Mouse (Mus musculus) lung, adult 10 weeks (tissue): ENCODE data around the gene Cuedc1. TPM values are rescaled to one million over a fixed set of nuclear protein-coding genes. Genes with fewer than 3 reads are reported as not detected.

ENCODE experiments used
- polyA plus RNA-seq: library from polyadenylated mRNA; stranded (reverse); fragments of 350-450 nt; fragmentation: Illumina TruSeq; extraction: RNeasy Lipid Tissue Mini Kit (QIAGEN cat#74804); gene quantifications from one replicate; pipeline ENCODE4 v1.2.3, GENCODE M21; 2014; ENCODE audit warnings: low read depth, low replicate concordance; ENCODE audit not compliant: insufficient read depth

Cuedc1 gene
- 19.1 TPM for polyA plus RNA-seq

DNA sequence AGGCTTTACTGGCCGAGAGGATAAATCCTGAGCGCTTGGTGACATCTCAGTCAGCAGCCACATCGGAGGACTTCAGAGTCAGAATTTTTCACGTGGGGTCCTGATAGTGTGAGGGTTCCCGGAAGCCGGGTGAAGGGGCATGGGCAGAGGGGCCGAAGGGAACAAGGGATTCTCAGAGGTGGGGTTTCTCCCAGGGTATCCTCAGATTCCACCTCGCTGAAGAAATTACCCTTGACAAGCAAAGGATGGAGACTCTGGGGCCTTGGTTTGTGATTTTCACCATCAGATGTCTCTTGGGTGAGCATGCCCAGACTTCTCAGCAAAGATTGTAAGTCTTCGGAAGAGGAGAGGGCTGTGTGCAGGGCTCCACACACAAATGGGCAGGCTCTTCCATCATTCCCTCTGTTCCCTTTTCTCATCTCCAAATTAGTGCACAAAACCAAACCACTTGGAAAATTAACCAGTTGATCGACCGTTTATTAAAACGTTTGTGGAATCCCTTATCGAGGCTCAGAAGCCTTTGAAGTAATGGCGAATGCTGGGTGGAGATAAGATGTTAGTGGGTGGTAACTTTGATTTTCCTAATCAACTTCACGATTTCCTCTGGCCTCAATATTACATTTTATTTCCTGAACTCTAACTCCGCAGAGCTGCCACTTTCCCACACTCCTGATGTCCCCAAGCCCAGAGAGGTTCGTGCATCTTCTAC, at the start of gene Cuedc1:
Gene Cuedc1, plus strand, starts transcription at position 38 of the 709 bp plus-strand sequence.

GRCm38 (mm10) chr11:88067586-88068410, 30.1 kb upstream of the Cuedc1 start, which contains the start of gene Vezf1:
Gene Vezf1, plus strand, starts transcription at chr11:88068279.

GRCm38 (mm10) chr11:88203712-88204532, 106.1 kb downstream of the Cuedc1 start, which contains the start of gene Mrps23:
Gene Mrps23, plus strand, starts transcription at chr11:88204388.

Other genes with a start within 250 kb of the Cuedc1 start
- 2.8 TPM for gene Mks1, start 244.8 kb upstream of the Cuedc1 start, polyA plus RNA-seq
- not detected for gene Epx, start 222.5 kb upstream of the Cuedc1 start, polyA plus RNA-seq
- gene Olfr462, start 205.8 kb upstream of the Cuedc1 start, polyA plus RNA-seq, result not detected
- gene Olfr463, start 200.7 kb upstream of the Cuedc1 start, polyA plus RNA-seq, result not detected
- not detected for gene Olfr464, start 177.1 kb upstream of the Cuedc1 start, polyA plus RNA-seq
- gene Dynll2, start 110.5 kb upstream of the Cuedc1 start, polyA plus RNA-seq, result 100 TPM
- 79.3 TPM for gene Srsf1, start 50.7 kb upstream of the Cuedc1 start, polyA plus RNA-seq
- gene Vezf1, start 29.8 kb upstream of the Cuedc1 start, polyA plus RNA-seq, result 23.8 TPM
- 54.3 TPM for gene Mrps23, start 106.3 kb downstream of the Cuedc1 start, polyA plus RNA-seq
- gene Ccdc182, start 196.0 kb downstream of the Cuedc1 start, polyA plus RNA-seq, result not detected